Mouse (Mus musculus): ENCODE measurements at regions not wholly inside any gene's neighbourhood (a gene's known extent, or its start where the extent isn't known, plus 50 kb on each side); places are given as distances from the start of the nearest gene placed in this dataset.

- DNase-seq: no peak
Observed at GRCm38 (mm10) chr4:84222805-84223335, 452.2 kb downstream of the Bnc2 start.

DNA sequence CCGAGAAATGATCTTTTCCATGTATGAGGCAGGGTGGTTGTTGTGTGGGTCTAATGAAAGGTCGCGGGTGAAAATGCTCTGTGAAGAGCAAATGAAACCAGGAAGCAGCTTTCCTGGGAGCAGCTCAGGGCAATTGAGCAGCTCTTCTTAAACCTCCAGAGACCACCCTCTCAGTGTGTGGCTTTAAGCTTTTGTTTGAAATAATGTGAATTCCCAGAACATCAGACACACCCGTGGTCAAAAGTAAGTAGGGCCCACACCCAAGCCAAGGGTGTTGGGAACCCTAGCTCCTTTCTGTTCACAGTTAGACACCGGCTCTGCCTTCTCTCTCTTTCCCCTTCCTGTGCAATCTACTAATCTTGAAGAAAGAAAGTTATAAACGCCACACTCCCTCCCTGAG is 450.5 kb downstream of the Bnc2 start:
- no peak for DNase-seq
